Mouse (Mus musculus): ENCODE data around the gene Rpia. TPM values are rescaled to one million over a fixed set of nuclear protein-coding genes. Genes with fewer than 3 reads are reported as not detected.

Gene Rpia
- polyA plus RNA-seq, 1 experiment from 2014 or later: 13.7 TPM

GRCm38 (mm10) chr6:70760951-70761350, 31.1 kb downstream of the Rpia start:
- ATAC-seq (no peak), DNase-seq (ENCODE audit: low read depth, low spot score) (no peak)
- in situ Hi-C loops (cut with MboI; ENCODE audit: low pct_unique_long_range_greater_than_20kb): no loop called here
- no peak for TF ChIP-seq CTCF (IDR thresholded peaks at IDR 0.05)
- no peaks in the 10 kb centered on the region for H3K27me3 ChIP-seq
- CTCF ChIA-PET: interaction anchor here (1.4 to 4.9 kb wide), 4 partner anchors 8 to 51 kb away, joined by 3 to 24 read pairs (median 8); no protein-coding TSS in a partner anchor
- POLR2A ChIA-PET: no interaction called here

- DNase-seq (ENCODE audit: low read depth, low spot score): no peak
- no peak for TF ChIP-seq CTCF (IDR thresholded peaks at IDR 0.05)
- ChIA-PET POLR2A (no interaction called here), CTCF (interaction anchor here (2.9 kb wide), 1 partner anchor 14 kb away, joined by 9 read pairs; no protein-coding TSS in a partner anchor)
- ATAC-seq: no peak
- in situ Hi-C loops (cut with MboI; ENCODE audit: low pct_unique_long_range_greater_than_20kb): no loop called here
- peaks cover 16% of the 10 kb centered on the region for H3K27me3 ChIP-seq
These were observed 37.2 kb downstream of the Rpia start for GRCm38 (mm10) chr6:70754833-70755232.

GRCm38 (mm10) chr6:70752351-70752750, 39.7 kb downstream of the Rpia start:
- no peak for DNase-seq (ENCODE audit: low read depth, low spot score)
- POLR2A ChIA-PET: no interaction called here

GRCm38 (mm10) chr6:70751898-70752273, 40.1 kb downstream of the Rpia start:
- ATAC-seq (no peak), DNase-seq (ENCODE audit: low read depth, low spot score) (no peak)
- H3K27me3 ChIP-seq: peaks cover 24% of the 10 kb centered on the region
- in situ Hi-C loops (cut with MboI; ENCODE audit: low pct_unique_long_range_greater_than_20kb): no loop called here
- POLR2A ChIA-PET: no interaction called here
- CTCF ChIA-PET: interaction anchor here (1.7 to 2.4 kb wide), 2 partner anchors 31 to 38 kb away, joined by 3 to 6 read pairs; no protein-coding TSS in a partner anchor
- no peak for TF ChIP-seq CTCF (IDR thresholded peaks at IDR 0.05)

More at GRCm38 (mm10) chr6:70752351-70752750, 39.7 kb downstream of the Rpia start:
- ATAC-seq: peak; percentile 65
- in situ Hi-C loops (cut with MboI; ENCODE audit: low pct_unique_long_range_greater_than_20kb): no loop called here
- peak; percentile 78 for TF ChIP-seq CTCF (IDR thresholded peaks at IDR 0.05)
- peaks cover 24% of the 10 kb centered on the region for H3K27me3 ChIP-seq
- CTCF ChIA-PET: interaction anchor here (1.0 to 2.9 kb wide), 4 partner anchors 12 to 38 kb away, joined by 3 to 9 read pairs (median 5); no protein-coding TSS in a partner anchor

- in situ Hi-C loops (cut with MboI; ENCODE audit: low pct_unique_long_range_greater_than_20kb): no loop called here
These were observed 40.7 kb downstream of the Rpia start for GRCm38 (mm10) chr6:70751251-70751897.

GRCm38 (mm10) chr6:70749750-70750149, 42.3 kb downstream of the Rpia start:
- POLR2A ChIA-PET: no interaction called here
- peaks cover 30% of the 10 kb centered on the region for H3K27me3 ChIP-seq
- CTCF ChIA-PET: interaction anchor here (1.2 kb wide), 1 partner anchor 17 kb away, joined by 3 read pairs; no protein-coding TSS in a partner anchor
- DNase-seq (ENCODE audit: low read depth, low spot score): no peak
- ATAC-seq: no peak
- in situ Hi-C loops (cut with MboI; ENCODE audit: low pct_unique_long_range_greater_than_20kb): no loop called here
- no peak for TF ChIP-seq CTCF (IDR thresholded peaks at IDR 0.05)

More at GRCm38 (mm10) chr6:70751251-70751897, 40.7 kb downstream of the Rpia start:
- no peak for ATAC-seq
- CTCF ChIA-PET: no interaction called here
- H3K27me3 ChIP-seq: peaks cover 24% of the 10 kb centered on the region
- DNase-seq (ENCODE audit: low read depth, low spot score): no peak
- no peak for TF ChIP-seq CTCF (IDR thresholded peaks at IDR 0.05)
- POLR2A ChIA-PET: no interaction called here

GRCm38 (mm10) chr6:70747702-70748101, 44.3 kb downstream of the Rpia start:
- CTCF ChIA-PET: interaction anchor here (1.2 kb wide), 2 partner anchors 10 to 21 kb away, joined by 3 read pairs; no protein-coding TSS in a partner anchor

GRCm38 (mm10) chr6:70743902-70744301, 48.1 kb downstream of the Rpia start:
- ATAC-seq (no peak), DNase-seq (ENCODE audit: low read depth, low spot score) (no peak)
- POLR2A ChIA-PET: no interaction called here
- H3K27me3 ChIP-seq: peaks cover 21% of the 10 kb centered on the region
- in situ Hi-C loops (cut with MboI; ENCODE audit: low pct_unique_long_range_greater_than_20kb): no loop called here
- TF ChIP-seq CTCF (IDR thresholded peaks at IDR 0.05): no peak
- CTCF ChIA-PET: interaction anchor here (1.0 to 1.3 kb wide), 2 partner anchors 25 to 30 kb away, joined by 3 read pairs; no protein-coding TSS in a partner anchor

More at GRCm38 (mm10) chr6:70747702-70748101, 44.3 kb downstream of the Rpia start:
- ATAC-seq (no peak), DNase-seq (ENCODE audit: low read depth, low spot score) (no peak)
- no peak for TF ChIP-seq CTCF (IDR thresholded peaks at IDR 0.05)
- POLR2A ChIA-PET: no interaction called here
- in situ Hi-C loops (cut with MboI; ENCODE audit: low pct_unique_long_range_greater_than_20kb): no loop called here
- H3K27me3 ChIP-seq: peaks cover 38% of the 10 kb centered on the region

GRCm38 (mm10) chr6:70742833-70743232, 49.2 kb downstream of the Rpia start:
- CTCF ChIA-PET: interaction anchor here (1.0 to 1.3 kb wide), 2 partner anchors 18 to 29 kb away, joined by 3 read pairs; no protein-coding TSS in a partner anchor
- peaks cover 23% of the 10 kb centered on the region for H3K27me3 ChIP-seq
- in situ Hi-C loops (cut with MboI; ENCODE audit: low pct_unique_long_range_greater_than_20kb): no loop called here

GRCm38 (mm10) chr6:70740535-70740934, 51.5 kb downstream of the Rpia start:
- ChIA-PET CTCF (no interaction called here), POLR2A (no interaction called here)
- in situ Hi-C loops (cut with MboI; ENCODE audit: low pct_unique_long_range_greater_than_20kb): no loop called here
- H3K27me3 ChIP-seq: peaks cover 37% of the 10 kb centered on the region
- ATAC-seq (no peak), DNase-seq (ENCODE audit: low read depth, low spot score) (no peak)
- TF ChIP-seq CTCF (IDR thresholded peaks at IDR 0.05): no peak

More at GRCm38 (mm10) chr6:70742833-70743232, 49.2 kb downstream of the Rpia start:
- ATAC-seq (no peak), DNase-seq (ENCODE audit: low read depth, low spot score) (no peak)
- TF ChIP-seq CTCF (IDR thresholded peaks at IDR 0.05): no peak
- POLR2A ChIA-PET: no interaction called here

- ChIA-PET CTCF (no interaction called here), POLR2A (no interaction called here)
- in situ Hi-C loops (cut with MboI; ENCODE audit: low pct_unique_long_range_greater_than_20kb): no loop called here
- DNase-seq (ENCODE audit: low read depth, low spot score) (no peak), ATAC-seq (no peak)
- peaks cover 35% of the 10 kb centered on the region for H3K27me3 ChIP-seq
- TF ChIP-seq CTCF (IDR thresholded peaks at IDR 0.05): no peak
These were observed 52.6 kb downstream of the Rpia start for GRCm38 (mm10) chr6:70739456-70739855.
